Mouse (Mus musculus) hindbrain, embryonic 13.5 days (tissue): ENCODE measurements around the gene Mast3. TPM values are rescaled to one million over a fixed set of nuclear protein-coding genes. Genes with fewer than 3 reads are reported as not detected.
A peak's percentile ranks its signal among the peaks of the same experiment; 100 is the strongest.

Experiments
- ATAC-seq: fragments of 200-750 bp; cut with Nextera tagmentation; 2 replicates; pipeline ENCODE4 v1.8.0; 2017; ENCODE audit warnings: moderate TSS enrichment; ENCODE audit not compliant: low FRiP score
- H3K27ac ChIP-seq: fragments of 300-500 bp; sonication (generic); 2 replicates; pipeline ENCODE4 v1.5.1; 2015; ENCODE audit warnings: inconsistent platforms, mild to moderate bottlenecking, moderate library complexity
- H3K27me3 ChIP-seq: fragments of 300-500 bp; sonication (generic); 2 replicates; pipeline ENCODE4 v1.6.1; 2015; ENCODE audit warnings: mild to moderate bottlenecking, inconsistent platforms
- H3K36me3 ChIP-seq: fragments of 300-500 bp; sonication (generic); 2 replicates; pipeline ENCODE4 v1.6.1; 2015; ENCODE audit warnings: mild to moderate bottlenecking, inconsistent platforms
- H3K4me1 ChIP-seq: fragments of 300-500 bp; sonication (generic); replicated peaks from 2 replicates; pipeline ENCODE4 v1.6.1; 2015; ENCODE audit warnings: inconsistent platforms
- H3K4me2 ChIP-seq: fragments of 300-500 bp; sonication (generic); 2 replicates; pipeline ENCODE4 v1.6.1; 2015; ENCODE audit warnings: inconsistent platforms, mild to moderate bottlenecking, moderate library complexity
- H3K4me3 ChIP-seq: fragments of 300-500 bp; sonication (generic); 2 replicates; pipeline ENCODE4 v1.5.1; 2015; ENCODE audit warnings: mild to moderate bottlenecking, inconsistent platforms
- H3K9ac ChIP-seq: fragments of 300-500 bp; sonication (generic); 2 replicates; pipeline ENCODE4 v1.6.1; 2015; ENCODE audit warnings: mild to moderate bottlenecking, inconsistent platforms
- H3K9me3 ChIP-seq: fragments of 300-500 bp; sonication (generic); 2 replicates; pipeline ENCODE4 v1.6.1; 2016; ENCODE audit warnings: inconsistent platforms
- WGBS: fragments of 180-500 bp; shearing (Covaris S2); methylation state at CpG from one replicate; pipeline ENCODE4 v1.1.7; 2015; 5-methylcytosine and 5-hydroxymethylcytosine counted together
- polyA plus RNA-seq: library from polyadenylated mRNA; unstranded; fragments of >200 nt; fragmentation: Nextera tagmentation; extraction: Ambion mirVana; gene quantifications from 2 replicates; pipeline ENCODE4 v1.2.1, GENCODE M21; 2015

Mast3 gene
- polyA plus RNA-seq, 1 experiment from 2014 or later = 17.4 TPM

DNA sequence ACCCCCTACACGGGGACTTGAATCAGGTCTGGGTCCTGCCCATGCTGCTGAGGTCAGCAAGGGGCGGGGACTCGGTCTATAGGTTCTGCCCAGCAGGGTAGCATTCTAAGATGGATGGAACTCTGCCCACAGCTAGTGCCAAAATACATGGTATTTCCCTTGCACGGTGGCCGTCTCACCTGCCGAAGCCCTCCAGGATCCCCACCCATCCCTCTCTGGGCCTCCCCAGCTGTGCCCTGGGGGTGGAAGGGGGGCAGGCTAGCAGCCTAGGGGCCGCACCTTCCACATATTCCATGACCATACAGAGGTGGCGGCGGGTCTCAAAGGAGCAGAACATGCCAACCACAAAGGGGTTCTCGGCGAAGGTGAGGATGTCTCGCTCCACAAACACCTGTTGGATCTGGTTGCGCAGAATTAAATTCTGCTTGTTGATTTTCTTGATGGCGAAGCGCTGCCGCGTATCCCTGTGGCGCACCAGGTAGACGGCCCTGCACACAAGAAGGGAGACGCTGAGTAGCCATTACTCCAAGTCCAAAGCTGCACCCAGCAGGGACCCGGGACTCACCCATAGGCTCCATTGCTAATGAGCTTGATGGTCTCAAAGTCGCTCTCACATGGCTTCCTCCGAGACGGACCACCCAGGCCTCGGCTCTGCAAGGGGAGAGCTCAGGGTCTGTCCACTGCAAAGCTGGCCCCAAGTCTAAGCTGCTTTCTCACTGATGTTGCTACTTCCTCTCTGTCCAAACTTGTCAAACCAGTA is 18.4 kb downstream of the Mast3 start:
- peaks cover 18% of the 10 kb centered on the region for H3K4me1 ChIP-seq
- ATAC-seq = no peak
- H3K27ac ChIP-seq = no peak overlapping the region
- H3K27me3 ChIP-seq = peaks cover 20% of the 10 kb centered on the region
- 90% methylated on average over 25 of the region's 25 CpGs for WGBS
- H3K36me3 ChIP-seq = peaks cover 75% of the 10 kb centered on the region
- H3K4me2 ChIP-seq = no peak overlapping the region
- no peak overlapping the region for H3K4me3 ChIP-seq
- 0 out of 2 replicates have a peak overlapping the region, but pooled peaks have one; percentile 19 for H3K9ac ChIP-seq
- H3K9me3 ChIP-seq = no peaks in the 10 kb centered on the region

DNA sequence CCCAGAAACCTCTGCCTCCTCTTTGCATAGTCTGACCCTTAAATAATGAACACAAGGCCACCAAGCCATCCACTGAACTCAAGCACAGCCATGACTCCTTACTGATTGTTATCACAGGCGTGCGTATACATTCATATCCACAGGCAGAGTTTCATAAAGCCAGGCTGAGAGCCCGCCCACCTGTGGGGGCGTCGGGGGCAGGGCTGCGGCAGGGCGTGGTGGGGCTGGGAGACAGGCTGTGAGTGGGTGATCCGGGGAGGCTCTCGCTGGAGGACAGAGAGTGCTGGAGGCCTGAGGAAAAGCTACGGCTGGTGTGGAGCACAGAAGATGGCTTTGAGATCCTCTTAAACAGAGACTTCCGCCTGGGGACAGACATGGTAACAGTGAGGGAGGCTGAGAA is 24.8 kb downstream of the Mast3 start:
- H3K36me3 ChIP-seq = peaks cover 64% of the 10 kb centered on the region
- H3K9me3 ChIP-seq = no peaks in the 10 kb centered on the region
- H3K4me3 ChIP-seq = no peak overlapping the region
- 80% methylated on average over 11 of the region's 11 CpGs for WGBS
- ATAC-seq = no peak
- no peak overlapping the region for H3K4me2 ChIP-seq
- peaks cover 20% of the 10 kb centered on the region for H3K4me1 ChIP-seq
- no peak overlapping the region for H3K9ac ChIP-seq
- H3K27me3 ChIP-seq = no peaks in the 10 kb centered on the region
- H3K27ac ChIP-seq = no peak overlapping the region

DNA sequence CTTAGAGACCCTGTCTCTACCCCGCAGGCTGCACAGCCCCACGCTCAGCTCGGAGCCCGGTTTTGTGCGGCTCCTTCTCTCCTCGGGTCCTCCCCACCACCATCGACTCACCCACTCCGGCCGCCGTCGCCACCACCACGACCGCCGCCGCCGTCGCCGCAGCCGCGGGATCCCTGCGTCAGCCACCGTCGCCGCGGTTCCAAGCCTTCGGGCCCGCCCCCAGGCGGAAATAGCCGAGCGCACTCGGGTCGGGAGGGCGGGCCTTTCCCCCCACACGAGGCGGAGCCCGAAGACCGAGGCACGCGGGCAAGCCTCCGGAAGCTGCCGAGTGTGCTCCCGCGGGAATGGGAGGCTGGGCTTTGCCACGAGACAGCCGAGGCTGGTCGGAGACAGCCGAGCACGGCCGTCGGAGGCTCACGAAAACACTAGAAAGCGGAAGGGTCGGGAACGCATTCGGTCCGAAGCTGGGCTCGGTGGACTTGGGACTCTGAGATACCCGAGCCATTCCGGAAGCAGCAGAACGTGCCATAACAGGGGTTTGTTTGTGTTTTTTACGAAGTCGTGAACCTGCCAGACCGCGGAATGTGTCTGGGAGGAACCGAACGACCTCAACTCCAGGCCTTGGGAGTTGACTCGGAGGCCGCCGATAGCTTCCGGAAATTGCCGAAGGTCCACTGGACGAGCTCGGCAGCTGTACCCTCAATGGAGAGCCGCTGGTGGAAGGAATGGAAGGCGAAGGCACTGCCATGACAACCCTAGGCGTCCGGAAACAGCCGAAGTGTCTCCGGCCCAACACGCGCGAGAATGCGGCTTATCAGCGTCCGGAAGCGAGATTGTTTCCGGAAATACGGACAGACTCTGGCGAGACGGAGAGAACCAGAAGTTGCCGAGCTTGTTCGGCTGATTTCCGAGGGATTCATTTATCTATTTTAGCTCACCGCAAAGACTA is 28.1 kb downstream of the Mast3 start, which contains the start of gene Pik3r2:
Gene Pik3r2, minus strand, starts transcription at position 218 of the 949 bp plus-strand sequence.
- peaks cover 52% of the 10 kb centered on the region for H3K4me1 ChIP-seq
- H3K27ac ChIP-seq = peak within 1 kb of the TSS; percentile 98
- H3K4me3 ChIP-seq = peak within 1 kb of the TSS; percentile 86
- under 1% methylated on average over 85 of the region's 94 CpGs for WGBS
- H3K9me3 ChIP-seq = no peaks in the 10 kb centered on the region
- no peaks in the 10 kb centered on the region for H3K27me3 ChIP-seq
- peak; percentile 94 for ATAC-seq
- H3K9ac ChIP-seq = peak within 1 kb of the TSS; percentile 99
- peak within 1 kb of the TSS; percentile 92 for H3K4me2 ChIP-seq
- H3K36me3 ChIP-seq = peaks cover 68% of the 10 kb centered on the region

DNA sequence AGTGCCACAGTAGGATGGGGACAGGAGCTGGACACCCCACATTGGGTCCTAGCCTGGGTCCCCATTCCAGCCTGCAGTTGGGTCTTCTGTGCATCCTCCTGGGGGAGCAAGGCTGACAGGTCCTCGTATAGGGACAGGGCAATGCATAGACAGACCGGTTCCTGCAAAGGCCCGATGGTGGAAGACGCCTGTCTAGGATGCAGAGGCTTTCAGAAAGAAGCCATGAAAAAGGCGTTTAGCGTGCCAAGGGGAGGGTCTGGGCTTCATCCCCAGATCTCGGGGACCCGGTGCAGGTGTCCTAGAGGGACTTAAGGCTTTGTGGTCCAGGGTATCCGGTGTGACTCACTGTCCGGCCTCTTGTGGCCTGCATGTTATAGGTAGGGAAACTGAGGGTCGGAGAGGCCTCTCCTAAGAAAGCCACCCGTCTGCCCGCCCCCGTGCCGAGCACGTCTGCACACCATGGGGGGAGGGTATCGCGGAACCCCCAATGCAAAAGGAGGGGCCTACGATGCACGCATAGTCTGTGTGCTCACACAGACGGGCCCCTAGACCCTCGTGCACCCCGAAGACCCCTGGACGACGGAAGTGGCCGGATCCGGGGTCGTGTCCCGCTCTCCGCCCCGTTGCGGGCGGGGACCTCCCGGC is 28.9 kb downstream of the Mast3 start:
- peak overlapping the region; percentile 99 for H3K9ac ChIP-seq
- WGBS = 3% methylated on average over 34 of the region's 34 CpGs
- H3K27me3 ChIP-seq = no peaks in the 10 kb centered on the region
- H3K4me1 ChIP-seq = peaks cover 54% of the 10 kb centered on the region
- no peaks in the 10 kb centered on the region for H3K9me3 ChIP-seq
- peak overlapping the region; percentile 92 for H3K4me2 ChIP-seq
- peaks cover 68% of the 10 kb centered on the region for H3K36me3 ChIP-seq
- peak overlapping the region; percentile 86 for H3K4me3 ChIP-seq
- peak overlapping the region; percentile 98 for H3K27ac ChIP-seq
- ATAC-seq = peak; percentile 4

DNA sequence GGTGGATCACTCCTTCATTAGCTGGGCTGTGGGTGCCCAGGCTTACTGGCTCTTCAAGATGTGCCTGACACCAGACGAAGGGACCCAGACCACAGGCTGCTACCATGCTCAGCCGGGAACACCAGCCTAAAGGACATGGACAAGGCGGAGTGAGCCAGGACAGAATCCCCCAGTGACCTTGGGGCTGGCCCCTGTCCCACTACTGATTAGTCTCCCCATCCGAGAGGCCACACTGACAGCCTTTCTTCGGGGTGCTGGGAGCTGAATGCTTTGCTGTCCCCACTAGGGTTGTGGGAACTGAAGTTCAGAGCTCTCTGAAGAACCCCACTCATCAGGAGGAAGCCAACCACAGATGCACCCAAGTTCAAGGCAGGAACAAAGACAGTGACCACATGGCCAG is 29.6 kb downstream of the Mast3 start:
- Histone ChIP-seq H3K27me3 (no peaks in the 10 kb centered on the region), H3K9ac (peak overlapping the region; percentile 99), H3K4me1 (peaks cover 54% of the 10 kb centered on the region), H3K4me3 (peak overlapping the region; percentile 86), H3K9me3 (no peaks in the 10 kb centered on the region), H3K36me3 (peaks cover 68% of the 10 kb centered on the region), H3K4me2 (peak overlapping the region; percentile 92), H3K27ac (0 out of 2 replicates have a peak overlapping the region, but pooled peaks have one; percentile 71)
- 87% methylated on average over 5 of the region's 5 CpGs for WGBS
- ATAC-seq = no peak

DNA sequence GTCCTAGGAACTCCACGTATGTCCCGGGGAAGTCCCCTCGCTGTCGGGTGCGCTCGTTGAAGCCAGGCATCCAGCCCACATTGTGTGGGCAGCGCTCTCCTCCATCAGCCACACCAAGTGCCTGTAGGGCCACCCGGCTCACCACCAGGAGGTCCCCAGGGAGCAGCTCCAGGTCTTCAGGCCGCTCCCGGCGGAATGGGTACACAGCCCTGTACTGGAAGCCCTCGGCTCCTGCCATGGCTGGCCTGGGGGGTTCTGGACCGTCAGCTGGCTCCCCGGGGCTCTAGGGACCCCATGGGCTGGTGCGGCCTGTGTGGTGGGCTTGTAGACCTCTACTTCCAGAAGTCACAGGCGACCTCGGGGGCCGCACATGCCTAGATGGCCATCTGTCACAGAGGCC is 30.1 kb downstream of the Mast3 start:
- peak overlapping the region; percentile 86 for H3K4me3 ChIP-seq
- peaks cover 68% of the 10 kb centered on the region for H3K36me3 ChIP-seq
- no peaks in the 10 kb centered on the region for H3K27me3 ChIP-seq
- H3K9me3 ChIP-seq = no peaks in the 10 kb centered on the region
- ATAC-seq = no peak
- peak overlapping the region; percentile 99 for H3K9ac ChIP-seq
- peaks cover 56% of the 10 kb centered on the region for H3K4me1 ChIP-seq
- peak overlapping the region; percentile 92 for H3K4me2 ChIP-seq
- H3K27ac ChIP-seq = peak overlapping the region; percentile 71; the same call in 1 of the 2 replicates
- WGBS = 94% methylated on average over 18 of the region's 18 CpGs

DNA sequence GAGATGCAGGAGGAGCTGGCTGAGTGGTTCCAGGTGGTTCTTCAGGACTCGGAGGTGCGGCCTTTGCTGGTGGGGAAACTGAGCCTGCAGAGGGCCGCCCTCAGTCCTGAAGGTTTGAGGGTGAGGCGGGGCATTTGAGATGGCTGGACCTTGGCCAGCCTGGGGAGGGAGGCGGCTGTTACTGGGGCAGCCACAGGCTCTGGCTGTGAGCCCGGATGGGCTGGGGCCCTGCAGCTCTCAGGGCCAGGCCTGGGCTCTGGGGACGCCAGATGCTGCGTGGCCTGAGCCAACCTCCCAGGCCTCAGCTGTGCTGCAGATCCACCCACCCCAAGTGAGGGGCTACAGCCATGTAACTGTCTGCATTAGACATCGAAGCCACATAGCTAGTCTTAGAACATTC is 31.0 kb downstream of the Mast3 start:
- Histone ChIP-seq H3K9me3 (no peaks in the 10 kb centered on the region), H3K27ac (peak overlapping the region; percentile 71), H3K4me3 (peak overlapping the region; percentile 86; the same call in 1 of the 2 replicates), H3K4me2 (peak overlapping the region; percentile 92), H3K9ac (peak overlapping the region; percentile 99), H3K36me3 (peaks cover 65% of the 10 kb centered on the region), H3K27me3 (no peaks in the 10 kb centered on the region), H3K4me1 (peaks cover 60% of the 10 kb centered on the region)
- 47% methylated on average over 9 of the region's 9 CpGs for WGBS
- no peak for ATAC-seq

DNA sequence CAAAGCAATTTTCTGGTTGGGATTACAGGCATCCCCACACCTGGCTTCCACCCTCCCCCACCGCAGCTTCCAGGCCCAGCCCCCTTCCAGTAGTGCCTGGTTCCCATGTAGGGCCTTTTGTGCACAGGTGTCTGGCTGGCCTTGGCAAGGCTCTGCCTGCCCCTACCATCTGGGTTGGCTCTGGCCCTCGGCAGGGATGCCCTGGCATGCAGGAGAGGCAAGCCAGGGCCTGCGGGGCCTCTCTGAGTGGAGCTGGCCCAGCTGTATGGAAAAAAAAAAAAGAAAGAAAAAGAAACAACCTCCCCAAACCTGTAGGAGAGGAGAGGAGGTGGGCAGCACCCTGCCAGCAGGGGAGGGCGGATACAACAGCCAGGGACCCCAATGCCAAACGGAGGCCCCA is 31.4 kb downstream of the Mast3 start:
- Histone ChIP-seq H3K4me3 (no peak overlapping the region), H3K27ac (peak overlapping the region; percentile 71), H3K27me3 (0 out of 2 replicates have a peak, but pooled peaks cover 1% of the 10 kb centered on the region), H3K4me2 (peak overlapping the region; percentile 92; the same call in 1 of the 2 replicates), H3K36me3 (peaks cover 65% of the 10 kb centered on the region), H3K9ac (peak overlapping the region; percentile 99), H3K9me3 (no peaks in the 10 kb centered on the region), H3K4me1 (peaks cover 59% of the 10 kb centered on the region)
- WGBS = 79% methylated on average over 5 of the region's 5 CpGs
- no peak for ATAC-seq

DNA sequence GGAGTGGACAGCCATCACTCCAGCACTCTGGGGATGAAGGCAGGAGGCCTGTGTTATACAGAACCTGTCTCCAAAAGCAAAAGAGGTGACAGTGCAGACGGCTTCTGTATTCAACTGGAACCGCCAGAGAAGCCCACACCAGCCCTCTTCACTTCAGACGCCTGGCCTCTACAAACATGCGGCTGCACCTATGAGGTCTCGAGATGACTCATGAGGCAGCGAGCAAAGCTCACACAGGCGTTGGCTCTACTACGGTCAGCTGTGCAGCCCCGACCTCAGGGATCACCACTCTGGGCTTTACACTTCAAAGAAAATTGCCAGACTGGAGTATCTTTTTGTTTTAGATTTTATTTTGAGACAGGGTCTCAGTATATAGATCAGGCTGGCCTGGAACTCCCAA is 32.0 kb downstream of the Mast3 start:
- H3K36me3 ChIP-seq = peaks cover 66% of the 10 kb centered on the region
- 0 out of 2 replicates have a peak overlapping the region, but pooled peaks have one; percentile 8 for H3K4me2 ChIP-seq

DNA sequence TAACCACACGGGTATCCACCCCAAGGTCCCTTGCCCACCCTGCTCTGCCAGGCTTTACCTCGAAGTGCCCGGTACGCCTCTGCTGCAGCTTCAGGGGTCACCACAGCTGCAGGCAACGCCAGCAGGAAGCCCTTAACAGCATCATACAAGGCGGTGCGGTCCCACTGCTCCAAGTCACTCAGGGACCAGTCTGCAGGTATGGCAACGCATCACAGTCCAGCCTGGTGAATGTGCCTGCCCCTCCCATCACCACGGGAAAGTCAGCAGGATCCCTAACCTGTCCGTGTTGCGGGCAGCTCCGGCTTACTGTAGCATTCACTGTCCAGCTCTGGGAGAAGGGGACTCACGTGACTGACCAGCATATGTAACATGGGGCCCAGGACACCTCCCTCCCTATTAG is 32.8 kb downstream of the Mast3 start:
- Histone ChIP-seq H3K9ac (no peak overlapping the region), H3K4me2 (no peak overlapping the region), H3K9me3 (no peaks in the 10 kb centered on the region), H3K4me1 (peaks cover 50% of the 10 kb centered on the region), H3K36me3 (peaks cover 73% of the 10 kb centered on the region), H3K27ac (no peak overlapping the region), H3K4me3 (no peak overlapping the region), H3K27me3 (peaks cover 14% of the 10 kb centered on the region)
- ATAC-seq = no peak
- 98% methylated on average over 13 of the region's 13 CpGs for WGBS

More for the DNA sequence above, 32.0 kb downstream of the Mast3 start:
- WGBS = 92% methylated on average over 9 of the region's 9 CpGs
- Histone ChIP-seq H3K4me3 (no peak overlapping the region), H3K27ac (peak overlapping the region; percentile 71; the same call in 1 of the 2 replicates), H3K4me1 (peaks cover 54% of the 10 kb centered on the region), H3K27me3 (peaks cover 6% of the 10 kb centered on the region; the same call in 1 of the 2 replicates), H3K9ac (peak overlapping the region; percentile 99; the same call in 1 of the 2 replicates), H3K9me3 (no peaks in the 10 kb centered on the region)
- no peak for ATAC-seq

DNA sequence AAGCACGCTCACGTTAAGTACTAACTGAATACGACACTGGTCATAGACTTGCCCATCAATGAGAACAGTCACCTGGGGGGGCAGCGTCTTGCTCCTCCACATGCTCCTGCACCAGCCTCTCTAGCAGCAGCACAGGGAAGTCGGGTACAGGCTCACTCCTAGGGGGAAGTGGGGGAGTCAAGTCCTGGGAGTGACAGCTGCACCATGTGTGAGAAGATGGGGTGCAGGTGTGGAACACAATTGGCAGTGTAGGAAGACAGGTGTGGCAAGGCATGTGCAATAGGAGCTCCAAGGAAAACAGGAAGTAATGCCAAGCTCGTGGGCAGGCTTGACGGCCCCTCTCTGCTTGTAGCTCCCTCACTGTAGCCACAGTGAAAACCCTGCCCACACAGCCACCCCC is 33.6 kb downstream of the Mast3 start:
- Histone ChIP-seq H3K27ac (no peak overlapping the region), H3K27me3 (peaks cover 23% of the 10 kb centered on the region), H3K9me3 (no peaks in the 10 kb centered on the region), H3K4me3 (no peak overlapping the region), H3K4me2 (no peak overlapping the region), H3K36me3 (peaks cover 73% of the 10 kb centered on the region), H3K4me1 (peaks cover 59% of the 10 kb centered on the region), H3K9ac (no peak overlapping the region; the same call in 1 of the 2 replicates)
- WGBS = 94% methylated on average over 7 of the region's 7 CpGs
- ATAC-seq = no peak
